In the genomic region with DNA sequence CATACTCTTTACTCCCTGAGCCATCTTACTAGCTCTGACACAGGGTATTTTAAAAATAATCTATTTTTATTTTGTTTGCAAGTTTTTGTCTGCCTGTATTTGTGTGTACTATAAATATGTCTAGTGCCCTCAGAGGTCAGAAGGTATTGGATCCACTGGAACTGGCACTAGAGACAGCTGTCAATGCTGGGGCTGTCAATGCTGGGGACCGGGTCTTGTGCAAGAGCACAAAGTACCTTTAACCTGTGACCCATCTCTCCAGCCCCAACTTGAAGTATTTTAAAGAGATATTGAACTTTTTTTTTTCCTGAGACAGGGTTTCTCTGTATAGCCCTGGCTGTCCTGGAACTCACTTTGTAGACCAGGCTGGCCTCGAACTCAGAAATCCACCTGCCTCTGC, we compare ENCODE assay signal across 20 mouse cellular contexts. TPM values are rescaled to one million over a fixed set of nuclear protein-coding genes. Genes with fewer than 3 reads are reported as not detected.
DNase-seq lines count a peak whose midpoint lies in the region; ATAC-seq and TF ChIP-seq lines count a peak whose summit lies in the region.
"Had no signal": no experiment of that assay in that cellular context is flagged by ENCODE, and none has a peak within 500 bp of the region (broad histone marks: within the 10 kb centered on the region; RNA-seq: fewer than 3 reads in every experiment).

No protein-coding gene starts in this region.

- no peak for TF ChIP-seq POLR2A in liver, adult 2 months (IDR thresholded peaks at IDR 0.05; ENCODE audit: extremely low read depth, insufficient read depth, low read length)

- H3K79me2 ChIP-seq in liver, adult 2 months (ENCODE audit: control insufficient read depth, insufficient read depth, low read length), result no peaks in the 10 kb centered on the region

- no peaks in the 10 kb centered on the region for H3K27me3 ChIP-seq in liver, adult 2 months (ENCODE audit: control insufficient read depth, insufficient read depth, low read length)
- H3K27me3 ChIP-seq in liver, embryonic 12.5 days (replicated peaks), result no peaks in the 10 kb centered on the region; the same call in 1 of the 2 replicates
- no peaks in the 10 kb centered on the region for H3K27me3 ChIP-seq in liver, embryonic 16.5 days (ENCODE audit: control insufficient read depth, insufficient read depth, low read depth, low read length)
- H3K27me3 ChIP-seq in liver, embryonic 11.5 days (replicated peaks; ENCODE audit: control insufficient read depth, insufficient read depth, low read length), result no peaks in the 10 kb centered on the region
- H3K27me3 ChIP-seq: CH12.LX, Patski had no signal

- H3K36me3 ChIP-seq in liver, adult 2 months (ENCODE audit: control insufficient read depth, insufficient read depth, low read length), result no peaks in the 10 kb centered on the region
- no peaks in the 10 kb centered on the region for H3K36me3 ChIP-seq in liver, embryonic 12.5 days
- no peaks in the 10 kb centered on the region for H3K36me3 ChIP-seq in liver, embryonic 16.5 days (ENCODE audit: control insufficient read depth, insufficient read depth)
- no peaks in the 10 kb centered on the region for H3K36me3 ChIP-seq in liver, embryonic 11.5 days (ENCODE audit: control insufficient read depth, insufficient read depth, low read length)
- H3K36me3 ChIP-seq: G1E had no signal

- no peak overlapping the region for H3K9ac ChIP-seq in liver, adult 2 months (ENCODE audit: low read depth, low read length)
- H3K9ac ChIP-seq in liver, embryonic 12.5 days, result no peak overlapping the region
- H3K9ac ChIP-seq in liver, embryonic 16.5 days (ENCODE audit: low read depth, low read length), result no peak overlapping the region
- no peak overlapping the region for H3K9ac ChIP-seq in liver, embryonic 11.5 days (ENCODE audit: low read depth, low read length)

- H3K27ac ChIP-seq in liver, adult 2 months (replicated peaks; ENCODE audit: insufficient read depth, low read depth, low read length), result peak overlapping the region; percentile 35; the same call in 1 of the 2 replicates
- no peak overlapping the region for H3K27ac ChIP-seq in liver, embryonic 12.5 days
- H3K27ac ChIP-seq in liver, embryonic 16.5 days (ENCODE audit: low read length), result no peak overlapping the region
- H3K27ac ChIP-seq in liver, embryonic 11.5 days (ENCODE audit: low read depth, low read length), result no peak overlapping the region

- H3K4me3 ChIP-seq in liver, adult 2 months (ENCODE audit: insufficient read depth, low read depth, low read length), result no peak overlapping the region
- H3K4me3 ChIP-seq in liver, embryonic 12.5 days, result no peak overlapping the region
- no peak overlapping the region for H3K4me3 ChIP-seq in liver, embryonic 16.5 days (ENCODE audit: low read depth, low read length)
- H3K4me3 ChIP-seq in liver, embryonic 11.5 days (ENCODE audit: low read depth, low read length), result no peak overlapping the region

- TF ChIP-seq CTCF in liver, adult 2 months (IDR thresholded peaks at IDR 0.05; ENCODE audit: low read depth, low read length), result no peak

- DNase-seq in liver, adult 2 months (ENCODE audit: extremely low read depth, low read depth, low spot score), result peak; percentile 95
- no peak for DNase-seq in liver, embryonic 11.5 days (ENCODE audit: low spot score)
- DNase-seq: adrenal gland, adult 2 months; adrenal gland, adult 8-10 months; adrenal gland, postnatal 10 days; adrenal gland, postnatal 14 days; adrenal gland, postnatal 25 days; adrenal gland, postnatal 36 days; B cell, adult 2 months; cerebellum, adult 11 months; cerebellum, adult 11-12 months; cerebellum, adult 18-20 months had no signal

- H3K4me1 ChIP-seq in liver, adult 2 months (ENCODE audit: control insufficient read depth, insufficient read depth, low read length), result peaks cover 16% of the 10 kb centered on the region
- 0 out of 2 replicates have a peak, but pooled peaks cover 6% of the 10 kb centered on the region for H3K4me1 ChIP-seq in liver, embryonic 12.5 days
- no peaks in the 10 kb centered on the region for H3K4me1 ChIP-seq in liver, embryonic 16.5 days (ENCODE audit: control insufficient read depth, low read depth, low read length)
- H3K4me1 ChIP-seq in liver, embryonic 11.5 days (replicated peaks; ENCODE audit: control insufficient read depth, insufficient read depth, low read length), result no peaks in the 10 kb centered on the region

- no peak overlapping the region for H3K4me2 ChIP-seq in liver, embryonic 12.5 days
- H3K4me2 ChIP-seq in liver, embryonic 16.5 days (ENCODE audit: low read depth, low read length), result no peak overlapping the region
- H3K4me2 ChIP-seq in liver, embryonic 11.5 days, result no peak overlapping the region

- no peaks in the 10 kb centered on the region; the same call in 1 of the 2 replicates for H3K9me3 ChIP-seq in liver, embryonic 12.5 days (replicated peaks)
- H3K9me3 ChIP-seq in liver, embryonic 16.5 days (replicated peaks; ENCODE audit: control insufficient read depth, low read length), result no peaks in the 10 kb centered on the region
- no peaks in the 10 kb centered on the region for H3K9me3 ChIP-seq in liver, embryonic 11.5 days (ENCODE audit: control insufficient read depth, low read length)
- H3K9me3 ChIP-seq: G1E had no signal

- no peak for ATAC-seq in liver, embryonic 12.5 days
- ATAC-seq in liver, embryonic 16.5 days (ENCODE audit: low read depth), result 0 out of 2 replicates have a peak, but pooled peaks have one; percentile 37
- ATAC-seq in liver, embryonic 11.5 days (replicated peaks; ENCODE audit: low FRiP score), result no peak
- ATAC-seq: activated CD4-positive, CD25-positive, alpha-beta regulatory T cell, adult 4 months; CD4-positive, CD25-positive, alpha-beta regulatory T cell, adult 4 months; Patski had no signal

- 44% methylated on average over 2 of the region's 2 CpGs for WGBS in liver, adult 2 months
- WGBS in liver, embryonic 12.5 days (ENCODE audit: insufficient replicate concordance), result 78% methylated on average over 2 of the region's 2 CpGs
- WGBS in liver, embryonic 16.5 days (ENCODE audit: insufficient replicate concordance), result 71% methylated on average over 2 of the region's 2 CpGs
- 85% methylated on average over 2 of the region's 2 CpGs for WGBS in liver, embryonic 11.5 days

RNA-seq across cellular contexts. Expression of a gene that starts 39.5 kb away (rescaled TPM):
- total RNA-seq in liver, adult 2 months (2014; rRNA removed), result 13.5 and 15.1 TPM in 2 replicates
- polyA plus RNA-seq in liver, adult 2 months (2012; rRNA removed), result 13.3 and 13.7 TPM in 2 replicates
- 1.3 and 2.0 TPM in 2 replicates for polyA plus RNA-seq in liver, embryonic 12.5 days (2016; fragmentation: Nextera tagmentation; extraction: Ambion mirVana)
- polyA plus RNA-seq in liver, embryonic 16.5 days (2015; fragmentation: Nextera tagmentation; extraction: Ambion mirVana), result 1.1 and 1.2 TPM in 2 replicates
- 1.7 and 1.9 TPM in 2 replicates for polyA plus RNA-seq in liver, embryonic 11.5 days (2014; fragmentation: Nextera tagmentation; extraction: Ambion mirVana)
- total RNA-seq: MEL had no signal
- polyA plus RNA-seq: G1E had no signal

RNA-seq across cellular contexts. Expression of a gene that starts 59.3 kb away (rescaled TPM):
- total RNA-seq in liver, adult 2 months (2014; rRNA removed), result 0.28 TPM in 1 of 2 replicates, not detected in the other
- 0.12 and 0.24 TPM in 2 replicates for polyA plus RNA-seq in liver, adult 2 months (2012; rRNA removed)
- polyA plus RNA-seq in liver, embryonic 12.5 days (2016; fragmentation: Nextera tagmentation; extraction: Ambion mirVana), result 0.49 and 0.51 TPM in 2 replicates
- polyA plus RNA-seq in liver, embryonic 16.5 days (2015; fragmentation: Nextera tagmentation; extraction: Ambion mirVana), result 0.90 and 0.96 TPM in 2 replicates
- 0.58 and 0.67 TPM in 2 replicates for polyA plus RNA-seq in liver, embryonic 11.5 days (2014; fragmentation: Nextera tagmentation; extraction: Ambion mirVana)
- total RNA-seq: adrenal gland, adult 8-10 months; G1E; MEL had no signal
- polyA plus RNA-seq: activated CD4-positive, CD25-positive, alpha-beta regulatory T cell, adult 4 months; adrenal gland, adult 2 months; CD4-positive, CD25-positive, alpha-beta regulatory T cell, adult 4 months; G1E; Patski had no signal
